Mouse (Mus musculus) intestine, embryonic 15.5 days (tissue): ENCODE measurements at regions not wholly inside any gene's neighbourhood (a gene's known extent, or its start where the extent isn't known, plus 50 kb on each side); places are given as distances from the start of the nearest gene placed in this dataset.
A peak's percentile ranks its signal among the peaks of the same experiment; 100 is the strongest.

ENCODE experiments used
- ATAC-seq: fragments of 200-750 bp; cut with Nextera tagmentation; 2 replicates; pipeline ENCODE4 v1.8.0; 2017; ENCODE audit warnings: moderate TSS enrichment, moderate library complexity
- H3K27ac ChIP-seq: fragments of 300-500 bp; sonication (generic); 2 replicates; pipeline ENCODE4 v1.5.1; 2015; ENCODE audit warnings: mild to moderate bottlenecking, inconsistent platforms
- H3K27me3 ChIP-seq: fragments of 300-500 bp; sonication (generic); replicated peaks from 2 replicates; pipeline ENCODE4 v1.6.1; 2015; ENCODE audit warnings: inconsistent platforms
- H3K36me3 ChIP-seq: fragments of 300-500 bp; sonication (generic); 2 replicates; pipeline ENCODE4 v1.6.1; 2015; ENCODE audit warnings: inconsistent platforms
- H3K4me1 ChIP-seq: fragments of 300-500 bp; sonication (generic); replicated peaks from 2 replicates; pipeline ENCODE4 v1.6.1; 2015; ENCODE audit warnings: inconsistent platforms
- H3K4me2 ChIP-seq: fragments of 300-500 bp; sonication (generic); replicated peaks from 2 replicates; pipeline ENCODE4 v1.6.1; 2015; ENCODE audit warnings: mild to moderate bottlenecking, inconsistent platforms
- H3K4me3 ChIP-seq: fragments of 300-500 bp; sonication (generic); replicated peaks from 2 replicates; pipeline ENCODE4 v1.5.1; 2015; ENCODE audit warnings: inconsistent platforms
- H3K9ac ChIP-seq: fragments of 300-500 bp; sonication (generic); 2 replicates; pipeline ENCODE4 v1.6.1; 2015; ENCODE audit warnings: inconsistent platforms
- H3K9me3 ChIP-seq: fragments of 300-500 bp; sonication (generic); 2 replicates; pipeline ENCODE4 v1.6.1; 2016; ENCODE audit warnings: inconsistent platforms
- WGBS: fragments of 180-500 bp; shearing (Covaris S2); methylation state at CpG from one replicate; pipeline ENCODE4 v1.1.7; 2015; 5-methylcytosine and 5-hydroxymethylcytosine counted together

DNA sequence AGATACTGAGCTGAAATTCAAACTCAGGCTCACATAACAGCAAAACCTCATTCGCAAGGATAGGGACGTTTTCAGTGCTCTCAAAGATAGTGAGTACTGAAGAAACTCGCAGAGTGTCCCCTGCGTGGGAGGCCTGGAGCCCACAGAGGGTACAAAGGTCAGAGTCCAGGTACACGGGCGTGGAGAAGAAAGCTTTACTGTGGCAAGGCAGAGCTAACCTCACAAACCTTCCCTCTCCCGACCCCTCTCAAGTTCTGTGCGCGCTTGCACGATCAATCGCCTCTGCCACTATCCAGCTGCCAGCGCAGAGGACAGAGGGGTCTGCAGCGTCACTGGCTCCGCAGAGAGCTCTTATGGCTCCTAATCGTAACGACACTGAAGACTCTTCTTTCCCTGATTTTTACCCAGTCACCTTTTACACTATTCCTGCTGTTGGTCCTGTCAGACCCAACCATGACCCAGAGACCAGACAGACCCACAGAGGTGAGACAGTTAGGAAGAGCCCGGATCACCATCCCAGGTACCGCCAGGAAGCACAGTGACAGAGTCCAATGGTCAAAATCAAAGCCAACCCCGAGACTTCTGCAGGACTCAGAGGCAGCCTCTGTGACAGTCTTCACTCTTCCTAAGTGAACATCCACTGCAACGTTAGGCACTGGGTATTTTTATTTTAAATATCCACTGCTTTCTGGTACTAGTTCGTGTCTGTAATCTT lies 51.6 kb upstream of the Gadd45a start:
- Histone ChIP-seq H3K4me2 (no peak overlapping the region; the same call in 1 of the 2 replicates), H3K9ac (no peak overlapping the region), H3K4me3 (no peak overlapping the region), H3K27me3 (no peaks in the 10 kb centered on the region), H3K4me1 (0 out of 2 replicates have a peak, but pooled peaks cover 2% of the 10 kb centered on the region), H3K9me3 (no peaks in the 10 kb centered on the region), H3K27ac (no peak overlapping the region), H3K36me3 (no peaks in the 10 kb centered on the region)
- peak; percentile 30; the same call in 1 of the 2 replicates for ATAC-seq
- WGBS: 57% methylated on average over 21 of the region's 21 CpGs

DNA sequence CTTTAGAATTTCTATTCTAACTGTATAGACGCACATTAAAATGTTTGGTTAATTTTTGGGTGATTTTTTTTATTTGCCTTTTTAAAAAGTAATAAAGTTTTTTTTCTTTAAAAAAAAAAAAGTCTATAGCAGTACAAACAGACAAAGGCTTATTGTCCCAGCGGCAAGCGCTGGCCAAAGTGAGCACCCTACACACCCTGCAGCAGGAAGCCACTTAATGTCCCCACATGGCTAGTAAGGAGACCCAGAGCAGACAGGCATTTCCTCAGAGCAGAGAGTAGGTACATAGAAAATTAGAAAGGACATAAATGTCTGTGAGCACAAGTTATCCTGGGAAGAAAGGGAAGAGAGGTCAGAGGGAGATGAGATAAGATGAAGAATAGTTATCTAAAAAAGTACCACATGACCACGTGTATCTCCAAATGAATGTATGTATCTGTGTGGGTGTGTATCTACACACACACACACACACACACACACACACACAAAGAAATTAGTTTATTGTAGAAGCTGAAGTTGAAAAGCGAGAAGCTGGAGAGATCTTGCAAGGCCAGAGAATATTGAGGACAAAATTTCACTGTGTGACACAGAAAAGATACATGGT lies 50.7 kb upstream of the Gadd45a start:
- no peaks in the 10 kb centered on the region for H3K36me3 ChIP-seq
- H3K4me2 ChIP-seq: no peak overlapping the region
- H3K9me3 ChIP-seq: no peaks in the 10 kb centered on the region
- ATAC-seq: peak; percentile 74
- H3K27ac ChIP-seq: no peak overlapping the region
- H3K27me3 ChIP-seq: no peaks in the 10 kb centered on the region
- no peak overlapping the region for H3K4me3 ChIP-seq
- no peak overlapping the region for H3K9ac ChIP-seq
- 0 out of 2 replicates have a peak, but pooled peaks cover 2% of the 10 kb centered on the region for H3K4me1 ChIP-seq
- WGBS: 59% methylated on average over 5 of the region's 5 CpGs

- no peak overlapping the region for H3K4me2 ChIP-seq
- no peaks in the 10 kb centered on the region for H3K9me3 ChIP-seq
- no peak overlapping the region for H3K9ac ChIP-seq
- H3K36me3 ChIP-seq: no peaks in the 10 kb centered on the region
- peak; percentile 83 for ATAC-seq
- H3K4me1 ChIP-seq: 0 out of 2 replicates have a peak, but pooled peaks cover 2% of the 10 kb centered on the region
- H3K27me3 ChIP-seq: no peaks in the 10 kb centered on the region
- no peak overlapping the region for H3K4me3 ChIP-seq
- H3K27ac ChIP-seq: no peak overlapping the region
- 30% methylated on average over 3 of the region's 3 CpGs for WGBS
Measured at GRCm38 (mm10) chr6:67087393-67087792, 50.1 kb upstream of the Gadd45a start.
